Mouse (Mus musculus) MEL (cell line): ENCODE results near the gene Cx3cl1.

Experiments
- CHD1 ChIP-seq: IDR thresholded peaks from 2 replicates; pipeline ENCODE4 v1.6.1; 2012; ENCODE audit warnings: low read depth, mild to moderate bottlenecking, inconsistent platforms, low read length, improper control_type of control experiment
- CTCF ChIP-seq, 3 experiments: IDR thresholded peaks in 2 of 3; conservative IDR thresholded peaks in 1 of 3; 2 replicates each; pipeline ENCODE4 v1.5.1; 2011 to 2012; ENCODE audit warnings: low read length in 3 of 3, low read depth in 2 of 3, mild to moderate bottlenecking in 2 of 3, improper control_type of control experiment in 1 of 3, inconsistent platforms in 1 of 3, mixed read lengths in 1 of 3, moderate library complexity in 1 of 3; ENCODE audit not compliant: control insufficient read depth in 1 of 3, insufficient read depth in 1 of 3, poor library complexity in 1 of 3, severe bottlenecking in 1 of 3
- GATA1 ChIP-seq: IDR thresholded peaks from 2 replicates; pipeline ENCODE4 v1.6.1; 2011; ENCODE audit warnings: low read depth, low read length, improper control_type of control experiment
- POLR2A ChIP-seq, 2 experiments: IDR thresholded peaks; 2 replicates each; pipeline ENCODE4 v1.6.1; 2011 to 2012; ENCODE audit warnings: low read length in 2 of 2, mild to moderate bottlenecking in 2 of 2, control low read depth in 1 of 2, improper control_type of control experiment in 1 of 2, low read depth in 1 of 2, moderate library complexity in 1 of 2; ENCODE audit not compliant: control insufficient read depth in 1 of 2, insufficient read depth in 1 of 2, poor library complexity in 1 of 2

- TF ChIP-seq POLR2A (IDR thresholded peaks at IDR 0.05; ENCODE audit: control insufficient read depth in 1 of 2, insufficient read depth in 1 of 2, low read depth in 1 of 2, low read length in 2 of 2, poor library complexity in 1 of 2) (no peak), CHD1 (no peak), CTCF (IDR thresholded peaks at IDR 0.05 in 2 of 3, conservative IDR thresholded peaks at IDR 0.05 in 1 of 3; ENCODE audit: control insufficient read depth in 1 of 3, insufficient read depth in 1 of 3, low read depth in 2 of 3, low read length in 3 of 3, poor library complexity in 1 of 3, severe bottlenecking in 1 of 3) (no peak), GATA1 (no peak)
Observed at GRCm38 (mm10) chr8:94789256-94789955, 17.6 kb downstream of the Cx3cl1 start.
